Mouse (Mus musculus): Measurements from ENCODE around the gene Hist1h2ab.
"Not testable (repeated sequence)": the region's sequence is repeated elsewhere in the genome, so short reads cannot be mapped to it uniquely, and the experiment has no call there.

Hist1h2ab gene

GRCm38 (mm10) chr13:23755000-23755399 is 4.1 kb downstream of the Hist1h2ab start:
- DNase-seq, result no peak

- DNase-seq, result peak; percentile 86
These were observed 5.9 kb downstream of the Hist1h2ab start, which contains the start of gene Hist1h4b for GRCm38 (mm10) chr13:23756790-23757189. Gene Hist1h4b (plus strand): TSS chr13:23757013.

GRCm38 (mm10) chr13:23757211-23757773 is 6.4 kb downstream of the Hist1h2ab start:
- no peak for DNase-seq

GRCm38 (mm10) chr13:23757921-23758320 is 7.0 kb downstream of the Hist1h2ab start:
- DNase-seq, result no peak

GRCm38 (mm10) chr13:23759251-23759771 is 8.4 kb downstream of the Hist1h2ab start:
- DNase-seq, result no peak

- no peak for DNase-seq
These were observed 9.0 kb downstream of the Hist1h2ab start for GRCm38 (mm10) chr13:23759916-23760239.

GRCm38 (mm10) chr13:23760240-23760971 is 9.5 kb downstream of the Hist1h2ab start:
- DNase-seq, result no peak

- DNase-seq, result peak; percentile 99
These were observed 10.3 kb downstream of the Hist1h2ab start, which contains the start of gene Hist1h4a for GRCm38 (mm10) chr13:23760972-23761864. Gene Hist1h4a (minus strand): TSS chr13:23761230.

GRCm38 (mm10) chr13:23761871-23762821 is 11.2 kb downstream of the Hist1h2ab start, which contains the start of gene Hist1h3a:
Gene Hist1h3a (minus strand): TSS chr13:23762386.
- peak; percentile 49 for DNase-seq

GRCm38 (mm10) chr13:23763242-23763585 is 12.3 kb downstream of the Hist1h2ab start:
- no peak for DNase-seq

GRCm38 (mm10) chr13:23763586-23764323 is 12.8 kb downstream of the Hist1h2ab start, which contains the start of gene Hist1h1a:
Gene Hist1h1a (plus strand): TSS chr13:23763666.
- peak; percentile 81 for DNase-seq

GRCm38 (mm10) chr13:23764324-23765171 is 13.6 kb downstream of the Hist1h2ab start:
- no peak for DNase-seq

- no peak for DNase-seq
These were observed 14.2 kb downstream of the Hist1h2ab start for GRCm38 (mm10) chr13:23765172-23765513.

GRCm38 (mm10) chr13:23766772-23767171 is 15.8 kb downstream of the Hist1h2ab start:
- DNase-seq, result no peak

- no peak for DNase-seq
These were observed 18.0 kb downstream of the Hist1h2ab start for GRCm38 (mm10) chr13:23768834-23769397.

GRCm38 (mm10) chr13:23769613-23770012 is 18.7 kb downstream of the Hist1h2ab start, which contains the start of gene Trim38:
Gene Trim38 (plus strand): TSS chr13:23769913.
- not testable (repeated sequence) for DNase-seq

GRCm38 (mm10) chr13:23772561-23773313 is 21.8 kb downstream of the Hist1h2ab start:
- peak; percentile 40 for DNase-seq

GRCm38 (mm10) chr13:23778339-23778738 is 27.4 kb downstream of the Hist1h2ab start:
- DNase-seq, result no peak

- DNase-seq, result no peak
These were observed 28.1 kb downstream of the Hist1h2ab start for GRCm38 (mm10) chr13:23779025-23779424.
